Mouse (Mus musculus) limb, embryonic 11.5 days (tissue): ENCODE measurements at regions not wholly inside any gene's neighbourhood (a gene's known extent, or its start where the extent isn't known, plus 50 kb on each side); places are given as distances from the start of the nearest gene placed in this dataset.

ENCODE experiments used
- ATAC-seq: fragments of 200-750 bp; cut with Nextera tagmentation; 2 replicates; pipeline ENCODE4 v1.8.0; 2017; ENCODE audit warnings: low read depth; ENCODE audit not compliant: insufficient number of reproducible peaks, low FRiP score, low TSS enrichment
- DNase-seq: peaks from one replicate; pipeline ENCODE4 v3.0.0-alpha.2; 2015; ENCODE audit warnings: low spot score
- H3K27ac ChIP-seq: fragments of 300-500 bp; sonication (generic); replicated peaks from 2 replicates; pipeline ENCODE4 v1.5.1; 2014; ENCODE audit warnings: low read depth, mild to moderate bottlenecking, low read length
- H3K27me3 ChIP-seq: fragments of 300-500 bp; sonication (generic); 2 replicates; pipeline ENCODE4 v1.6.1; 2014; ENCODE audit warnings: mild to moderate bottlenecking, low read length, mixed read lengths; ENCODE audit not compliant: control insufficient read depth, insufficient read depth
- H3K36me3 ChIP-seq: fragments of 300-500 bp; sonication (generic); 2 replicates; pipeline ENCODE4 v1.6.1; 2014; ENCODE audit warnings: mild to moderate bottlenecking, low read length, moderate library complexity, mixed read lengths; ENCODE audit not compliant: control insufficient read depth, insufficient read depth
- H3K4me1 ChIP-seq: fragments of 300-500 bp; sonication (generic); 2 replicates; pipeline ENCODE4 v1.6.1; 2014; ENCODE audit warnings: low read length, mixed read lengths; ENCODE audit not compliant: control insufficient read depth, insufficient read depth
- H3K4me2 ChIP-seq: fragments of 300-500 bp; sonication (generic); 2 replicates; pipeline ENCODE4 v1.6.1; 2014; ENCODE audit warnings: low read depth, mild to moderate bottlenecking, moderate library complexity; ENCODE audit not compliant: severe bottlenecking
- H3K4me3 ChIP-seq: fragments of 300-500 bp; sonication (generic); 2 replicates; pipeline ENCODE4 v1.5.1; 2014; ENCODE audit warnings: low read depth, low read length
- H3K9ac ChIP-seq: fragments of 300-500 bp; sonication (generic); 2 replicates; pipeline ENCODE4 v1.6.1; 2014; ENCODE audit warnings: mild to moderate bottlenecking, low read length
- H3K9me3 ChIP-seq: fragments of 300-500 bp; sonication (generic); 2 replicates; pipeline ENCODE4 v1.6.1; 2016; ENCODE audit warnings: low read length; ENCODE audit not compliant: control insufficient read depth
- WGBS: fragments of 180-500 bp; shearing (Covaris S2); extraction: QIAGEN DNeasy Blood & Tissue Kit; methylation state at CpG from one replicate; pipeline ENCODE4 v1.1.7; 2014; 5-methylcytosine and 5-hydroxymethylcytosine counted together

DNA sequence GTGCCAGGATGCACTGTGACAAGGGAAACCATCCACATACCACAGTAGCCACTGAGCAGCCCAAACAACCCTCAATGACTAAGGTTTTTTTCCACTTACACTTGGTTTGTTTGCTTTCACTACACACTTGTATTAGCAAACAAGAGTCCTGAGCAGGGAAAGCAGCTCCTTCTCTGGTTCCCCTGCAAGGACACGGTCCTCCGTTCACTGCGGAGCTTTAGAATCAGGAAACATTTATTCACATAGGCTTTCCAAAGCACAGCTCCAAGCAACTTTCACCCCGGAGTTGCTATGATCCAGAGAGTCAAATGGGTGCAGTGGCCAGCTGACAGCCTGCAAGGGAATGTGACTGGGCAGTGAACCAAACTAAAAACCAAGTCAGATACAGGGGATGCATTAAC lies 186.8 kb upstream of the Lpp start:
- Histone ChIP-seq H3K27me3 (no peaks in the 10 kb centered on the region), H3K4me1 (peaks cover 7% of the 10 kb centered on the region; the same call in 1 of the 2 replicates), H3K27ac (no peak overlapping the region), H3K4me3 (no peak overlapping the region), H3K9me3 (no peaks in the 10 kb centered on the region), H3K36me3 (no peaks in the 10 kb centered on the region), H3K9ac (no peak overlapping the region), H3K4me2 (no peak overlapping the region)
- 83% methylated on average over 4 of the region's 4 CpGs for WGBS
- ATAC-seq (no peak), DNase-seq (no peak)

DNA sequence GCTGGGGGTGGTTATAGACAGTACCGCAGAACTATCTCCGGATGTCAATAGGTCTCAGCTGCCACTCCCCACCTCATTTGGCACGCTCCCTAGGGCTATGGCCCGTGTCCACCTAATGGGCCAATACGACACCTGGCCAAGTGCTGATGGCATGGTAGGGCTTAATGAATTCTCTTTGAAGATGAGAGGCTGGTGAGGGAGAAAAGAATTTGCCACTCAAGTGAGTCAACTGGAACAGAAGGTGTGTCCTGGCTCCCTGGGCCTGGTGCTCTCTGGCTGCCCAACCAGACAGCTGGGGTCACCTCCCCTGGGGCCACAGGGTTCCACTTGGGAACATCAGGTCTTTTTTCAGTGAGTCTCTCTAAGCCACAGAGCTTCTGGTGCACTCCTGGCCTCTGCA lies 187.7 kb upstream of the Lpp start:
- ATAC-seq (no peak), DNase-seq (no peak)
- peaks cover 7% of the 10 kb centered on the region; the same call in 1 of the 2 replicates for H3K4me1 ChIP-seq
- WGBS, result 17% methylated on average over 5 of the region's 5 CpGs
- no peak overlapping the region for H3K4me2 ChIP-seq
- no peak overlapping the region for H3K9ac ChIP-seq
- H3K4me3 ChIP-seq, result no peak overlapping the region
- H3K9me3 ChIP-seq, result no peaks in the 10 kb centered on the region
- H3K36me3 ChIP-seq, result no peaks in the 10 kb centered on the region
- no peak overlapping the region for H3K27ac ChIP-seq
- no peaks in the 10 kb centered on the region for H3K27me3 ChIP-seq

DNA sequence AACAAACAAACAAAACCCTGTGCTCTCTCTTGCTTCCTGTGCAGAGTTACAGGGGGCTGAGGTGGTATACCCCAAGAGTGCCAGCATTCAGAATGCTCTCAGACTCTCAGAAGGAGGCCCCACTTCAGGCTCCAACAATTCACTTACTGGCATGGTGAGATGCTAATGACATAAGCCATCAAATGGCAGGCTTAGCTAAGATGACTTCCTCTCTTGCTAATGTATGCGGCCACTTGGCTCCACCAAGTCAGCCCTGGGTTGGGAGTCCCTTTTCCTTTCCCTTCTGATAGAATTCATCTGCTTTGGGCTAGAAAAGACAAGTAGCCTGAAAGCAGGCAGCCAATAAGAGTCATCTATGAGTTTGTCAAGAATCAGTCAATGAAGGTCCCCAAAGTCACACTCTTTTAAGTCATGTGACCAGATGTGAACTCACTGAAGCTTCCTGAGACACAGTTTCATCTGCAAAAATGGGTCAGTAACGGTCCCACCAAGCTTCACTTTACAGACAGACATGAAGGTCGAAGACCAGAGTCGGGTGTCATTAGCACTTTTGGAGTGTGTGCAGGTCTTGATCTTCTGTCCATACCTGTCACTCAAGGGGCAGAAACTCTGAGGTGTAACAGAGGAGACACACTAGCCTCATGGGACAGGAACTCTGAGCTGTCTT lies 189.1 kb upstream of the Lpp start:
- H3K36me3 ChIP-seq, result no peaks in the 10 kb centered on the region
- WGBS, result 76% methylated on average over 4 of the region's 4 CpGs
- H3K4me2 ChIP-seq, result no peak overlapping the region
- H3K4me3 ChIP-seq, result no peak overlapping the region
- H3K4me1 ChIP-seq, result peaks cover 7% of the 10 kb centered on the region; the same call in 1 of the 2 replicates
- no peak overlapping the region for H3K27ac ChIP-seq
- H3K9me3 ChIP-seq, result no peaks in the 10 kb centered on the region
- no peak overlapping the region for H3K9ac ChIP-seq
- no peak for ATAC-seq
- DNase-seq, result no peak
- no peaks in the 10 kb centered on the region for H3K27me3 ChIP-seq

DNA sequence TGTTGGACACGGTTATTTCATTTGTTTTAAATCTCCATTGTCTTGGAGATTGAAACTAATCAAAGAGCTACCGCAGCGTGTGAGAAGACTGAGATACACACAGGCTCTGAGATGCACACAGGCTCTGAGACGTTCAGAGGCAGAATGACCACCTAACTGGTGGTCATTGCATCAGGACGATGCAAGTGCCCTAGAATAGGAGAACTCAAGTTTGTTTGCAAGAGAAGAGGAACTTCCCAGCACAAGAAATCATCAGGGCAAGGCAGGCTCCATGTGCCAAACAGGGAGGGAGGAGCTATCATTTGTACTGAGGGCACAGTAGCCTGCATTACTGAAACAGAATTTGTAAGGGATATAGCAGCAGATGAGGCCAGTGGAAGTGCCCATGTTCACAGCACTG lies 190.7 kb upstream of the Lpp start:
- peaks cover 9% of the 10 kb centered on the region; the same call in 1 of the 2 replicates for H3K4me1 ChIP-seq
- H3K27ac ChIP-seq, result no peak overlapping the region
- H3K4me2 ChIP-seq, result no peak overlapping the region

DNA sequence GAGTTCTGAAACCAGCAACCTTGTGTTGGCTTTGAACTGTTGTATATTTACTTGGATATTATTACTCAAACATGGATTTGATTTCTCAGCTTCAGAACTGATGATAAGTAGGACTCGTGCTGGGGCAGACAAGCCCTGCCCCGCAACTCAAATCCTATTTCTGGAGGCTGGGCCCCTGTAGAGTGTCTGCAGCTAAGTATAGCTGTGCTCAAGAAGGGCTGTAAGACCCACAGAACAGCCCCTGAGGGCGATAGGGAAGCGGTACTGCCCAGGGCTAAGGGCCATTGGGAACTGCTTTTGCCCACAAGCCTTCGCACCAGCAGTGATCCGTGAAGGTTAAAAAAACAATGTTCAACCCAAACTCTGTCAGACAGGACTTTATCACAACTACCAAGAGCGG lies 191.9 kb upstream of the Lpp start:
- no peak overlapping the region for H3K9ac ChIP-seq
- no peak for ATAC-seq
- no peak overlapping the region for H3K4me3 ChIP-seq
- no peaks in the 10 kb centered on the region for H3K36me3 ChIP-seq
- H3K27me3 ChIP-seq, result no peaks in the 10 kb centered on the region
- no peak overlapping the region for H3K27ac ChIP-seq
- H3K4me2 ChIP-seq, result no peak overlapping the region
- H3K9me3 ChIP-seq, result no peaks in the 10 kb centered on the region
- DNase-seq, result no peak
- WGBS, result 91% methylated on average over 7 of the region's 7 CpGs
- peaks cover 9% of the 10 kb centered on the region; the same call in 1 of the 2 replicates for H3K4me1 ChIP-seq

More for the DNA sequence above, 190.7 kb upstream of the Lpp start:
- ATAC-seq (no peak), DNase-seq (no peak)
- Histone ChIP-seq H3K9ac (no peak overlapping the region), H3K9me3 (no peaks in the 10 kb centered on the region), H3K36me3 (no peaks in the 10 kb centered on the region), H3K27me3 (no peaks in the 10 kb centered on the region), H3K4me3 (no peak overlapping the region)
- WGBS, result 84% methylated on average over 5 of the region's 5 CpGs

DNA sequence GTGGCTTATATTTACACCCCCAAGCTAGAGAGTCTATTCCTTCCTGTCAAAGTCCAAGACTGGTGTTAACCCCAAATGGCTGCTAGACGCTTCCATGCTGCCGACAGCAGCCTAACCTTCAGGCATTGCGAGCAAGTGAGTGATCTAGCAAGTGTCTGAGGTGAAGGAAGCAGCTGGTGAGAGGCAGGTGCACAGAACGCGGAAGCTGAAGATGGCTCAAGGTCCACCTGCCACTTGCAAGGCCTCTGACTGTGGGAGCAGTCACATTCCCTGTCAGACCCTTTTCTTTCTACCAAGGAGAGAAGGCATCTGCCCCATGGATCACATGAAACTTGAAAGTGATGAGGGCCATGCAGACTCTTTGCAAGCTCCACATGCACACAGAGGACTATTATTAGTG lies 193.1 kb upstream of the Lpp start:
- 0 out of 2 replicates have a peak, but pooled peaks cover 5% of the 10 kb centered on the region for H3K4me1 ChIP-seq
- no peak overlapping the region for H3K4me3 ChIP-seq
- WGBS, result 92% methylated on average over 5 of the region's 5 CpGs
- ATAC-seq (no peak), DNase-seq (no peak)
- no peak overlapping the region for H3K27ac ChIP-seq
- no peaks in the 10 kb centered on the region for H3K27me3 ChIP-seq
- H3K9ac ChIP-seq, result no peak overlapping the region
- H3K4me2 ChIP-seq, result no peak overlapping the region
- H3K9me3 ChIP-seq, result no peaks in the 10 kb centered on the region
- H3K36me3 ChIP-seq, result no peaks in the 10 kb centered on the region

DNA sequence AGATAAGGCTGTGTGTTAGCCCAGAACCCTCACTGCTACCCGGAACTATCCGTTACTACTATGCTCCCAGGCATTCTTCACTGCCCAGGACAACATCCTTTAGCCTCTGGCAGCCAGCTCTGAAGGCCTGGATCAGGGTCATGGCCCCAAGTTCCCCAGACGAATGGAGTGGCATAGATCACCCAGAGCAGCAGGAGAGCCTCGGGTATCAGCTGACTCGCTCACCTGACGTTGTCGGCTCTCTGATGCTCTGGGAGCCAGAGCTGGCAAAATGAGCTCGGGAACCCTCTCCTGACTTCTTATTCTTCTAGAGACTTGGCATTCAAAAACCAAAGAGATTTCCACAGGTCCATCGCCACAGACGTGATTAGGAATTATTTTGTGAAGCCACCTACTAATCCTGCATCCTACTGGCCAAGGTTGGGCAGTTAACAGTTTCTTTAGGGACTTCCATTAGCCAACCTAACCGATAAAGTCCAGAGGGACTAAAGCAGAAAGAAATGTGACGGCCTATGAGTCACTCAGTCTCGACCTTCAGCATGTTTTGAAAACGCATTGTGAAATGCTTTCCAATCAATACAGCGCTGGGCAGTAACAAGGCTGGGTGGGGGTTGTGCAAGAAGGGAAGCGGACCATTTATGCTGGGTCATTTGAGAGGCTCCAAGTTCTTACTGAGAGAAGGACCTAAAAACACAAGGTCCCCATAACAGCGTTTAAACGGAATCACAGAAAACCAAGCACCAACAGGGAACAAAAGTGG lies 193.7 kb upstream of the Lpp start:
- Histone ChIP-seq H3K27ac (no peak overlapping the region), H3K36me3 (no peaks in the 10 kb centered on the region), H3K9ac (no peak overlapping the region), H3K27me3 (no peaks in the 10 kb centered on the region), H3K4me3 (no peak overlapping the region), H3K4me1 (0 out of 2 replicates have a peak, but pooled peaks cover 2% of the 10 kb centered on the region), H3K4me2 (no peak overlapping the region), H3K9me3 (no peaks in the 10 kb centered on the region)
- ATAC-seq, result no peak
- WGBS, result 82% methylated on average over 18 of the region's 18 CpGs
- no peak for DNase-seq

DNA sequence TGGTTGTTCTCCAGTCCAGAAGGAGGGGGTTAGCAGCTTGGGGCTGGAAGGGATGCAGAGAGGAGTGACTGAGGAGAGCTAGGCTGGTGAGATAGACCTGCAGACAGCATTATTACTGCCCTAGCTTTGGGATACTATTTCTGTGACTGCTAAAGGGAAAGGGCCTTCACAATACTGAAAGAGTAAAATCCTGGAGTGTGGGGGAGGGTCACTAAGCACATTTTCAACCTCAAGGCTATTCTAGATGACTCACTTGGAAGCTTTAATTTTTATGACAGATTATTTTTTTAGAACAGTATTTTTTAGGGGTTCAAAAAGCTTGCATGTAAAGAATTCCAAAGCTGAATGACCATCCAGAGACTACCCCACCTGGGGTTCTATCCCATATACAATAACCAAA lies 195.0 kb upstream of the Lpp start:
- Histone ChIP-seq H3K4me1 (0 out of 2 replicates have a peak, but pooled peaks cover 2% of the 10 kb centered on the region), H3K27me3 (no peaks in the 10 kb centered on the region), H3K9me3 (no peaks in the 10 kb centered on the region), H3K36me3 (no peaks in the 10 kb centered on the region), H3K27ac (no peak overlapping the region), H3K4me2 (no peak overlapping the region), H3K4me3 (no peak overlapping the region), H3K9ac (no peak overlapping the region)
- ATAC-seq (no peak), DNase-seq (no peak)
